Comparison of ENCODE assay signal across 1 mouse cellular context in the genomic region with DNA sequence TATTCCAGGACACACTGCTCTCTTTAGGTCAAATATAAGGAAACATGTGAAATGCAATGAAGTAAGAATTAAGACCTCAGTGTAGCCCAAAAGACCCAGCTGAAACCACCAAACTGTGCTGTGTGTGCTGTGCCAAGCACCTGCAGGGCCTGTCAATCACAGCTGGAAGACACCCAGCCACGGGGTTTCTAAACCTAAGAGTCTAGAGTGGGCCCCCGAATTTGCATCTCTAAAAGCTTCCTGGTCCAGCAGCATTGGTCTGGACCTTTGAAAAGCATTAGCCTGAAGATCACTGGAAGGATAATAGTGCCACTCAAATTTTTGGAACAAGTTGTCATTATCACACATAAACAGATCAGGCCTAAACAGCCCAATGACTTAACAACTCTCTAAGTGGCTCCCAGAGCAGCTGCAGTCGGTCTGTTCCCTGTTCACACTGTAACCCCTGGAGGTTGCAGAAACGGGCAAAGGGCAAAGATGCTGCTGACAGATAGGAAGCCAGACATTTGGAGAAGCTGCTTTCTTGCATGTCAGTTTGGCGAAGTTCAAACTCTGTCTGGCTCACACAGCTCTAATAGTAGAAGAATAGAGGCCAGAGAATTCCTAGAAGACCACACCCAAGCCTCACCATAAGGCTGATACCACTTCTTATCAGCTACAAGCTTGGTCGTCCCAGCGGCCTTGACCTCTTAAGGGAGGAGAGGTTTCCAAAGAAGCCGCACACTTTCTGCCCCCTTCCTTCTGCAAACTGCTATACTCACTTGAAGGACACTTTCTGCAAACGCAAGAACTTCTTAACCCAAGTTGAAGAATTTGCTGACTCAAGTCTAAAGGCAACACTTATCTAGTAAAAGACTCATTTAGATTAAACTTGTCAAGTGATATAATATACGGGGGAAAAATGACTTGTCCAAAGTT.
A peak's percentile ranks its signal among the peaks of the same experiment; 100 is the strongest.
TF ChIP-seq lines count a peak whose summit lies in the region.

No protein-coding gene starts in this region.

TF ChIP-seq in MEL, 35 proteins besides CTCF, POLR2A, EP300 and RAD21 (continued from another document):
- TF ChIP-seq MAX (IDR thresholded peaks at IDR 0.05; ENCODE audit: low read length): peak; percentile 38; the same call in 1 of the 2 replicates
- 0 out of 2 replicates have a peak, but pooled peaks have one; percentile 29 for TF ChIP-seq ZMIZ1 (IDR thresholded peaks at IDR 0.05; ENCODE audit: low read depth, low read length)
- TF ChIP-seq GATA1 (IDR thresholded peaks at IDR 0.05; ENCODE audit: low read depth, low read length): peak; percentile 76
